Mouse (Mus musculus) heart, embryonic 12.5 days (tissue): Measurements from ENCODE around the gene Scyl2. TPM values are rescaled to one million over a fixed set of nuclear protein-coding genes. Genes with fewer than 3 reads are reported as not detected.

ENCODE experiments used
- ATAC-seq: fragments of 200-750 bp; cut with Nextera tagmentation; 2 replicates; pipeline ENCODE4 v1.8.0; 2017; ENCODE audit warnings: moderate TSS enrichment, moderate library complexity; ENCODE audit not compliant: insufficient number of reproducible peaks, low FRiP score
- H3K27ac ChIP-seq: fragments of 300-500 bp; sonication (generic); 2 replicates; pipeline ENCODE4 v1.5.1; 2016; ENCODE audit warnings: mild to moderate bottlenecking, moderate library complexity; ENCODE audit not compliant: poor library complexity, severe bottlenecking
- H3K27me3 ChIP-seq: fragments of 300-500 bp; sonication (generic); replicated peaks from 2 replicates; pipeline ENCODE4 v1.6.1; 2016; ENCODE audit warnings: mild to moderate bottlenecking, moderate library complexity
- H3K36me3 ChIP-seq: fragments of 300-500 bp; sonication (generic); 2 replicates; pipeline ENCODE4 v1.6.1; 2016; ENCODE audit warnings: mild to moderate bottlenecking, moderate library complexity
- H3K4me1 ChIP-seq: fragments of 300-500 bp; sonication (generic); replicated peaks from 2 replicates; pipeline ENCODE4 v1.6.1; 2016; ENCODE audit warnings: mild to moderate bottlenecking
- H3K4me2 ChIP-seq: fragments of 300-500 bp; sonication (generic); 2 replicates; pipeline ENCODE4 v1.6.1; 2016; ENCODE audit warnings: mild to moderate bottlenecking, moderate library complexity
- H3K4me3 ChIP-seq: fragments of 300-500 bp; sonication (generic); 2 replicates; pipeline ENCODE4 v1.5.1; 2016; ENCODE audit warnings: mild to moderate bottlenecking
- H3K9ac ChIP-seq: fragments of 300-500 bp; sonication (generic); 2 replicates; pipeline ENCODE4 v1.6.1; 2016; ENCODE audit warnings: mild to moderate bottlenecking, moderate library complexity
- H3K9me3 ChIP-seq: fragments of 300-500 bp; sonication (generic); replicated peaks from 2 replicates; pipeline ENCODE4 v1.6.1; 2016; ENCODE audit warnings: mild to moderate bottlenecking, moderate library complexity
- WGBS: fragments of 180-500 bp; shearing (Covaris S2); methylation state at CpG from one replicate; pipeline ENCODE4 v1.1.7; 2016; 5-methylcytosine and 5-hydroxymethylcytosine counted together
- polyA plus RNA-seq: library from polyadenylated mRNA; unstranded; fragments of >200 nt; fragmentation: Nextera tagmentation; extraction: Ambion mirVana; gene quantifications from 2 replicates; pipeline ENCODE4 v1.2.1, GENCODE M21; 2016

The Scyl2 gene
- polyA plus RNA-seq, 1 experiment from 2014 or later: 7.1 TPM

GRCm38 (mm10) chr10:89635018-89635417, 51.1 kb downstream of the Scyl2 start:
- WGBS: 80% methylated on average over 5 of the region's 5 CpGs
- Histone ChIP-seq H3K4me3 (no peak overlapping the region), H3K27me3 (no peaks in the 10 kb centered on the region), H3K9me3 (no peaks in the 10 kb centered on the region), H3K4me2 (no peak overlapping the region), H3K9ac (no peak overlapping the region), H3K27ac (no peak overlapping the region), H3K36me3 (peaks cover 16% of the 10 kb centered on the region), H3K4me1 (no peaks in the 10 kb centered on the region)
- ATAC-seq: no peak

GRCm38 (mm10) chr10:89633736-89634426, 52.2 kb downstream of the Scyl2 start:
- Histone ChIP-seq H3K9ac (no peak overlapping the region), H3K9me3 (no peaks in the 10 kb centered on the region), H3K4me2 (no peak overlapping the region), H3K36me3 (peaks cover 10% of the 10 kb centered on the region; the same call in 1 of the 2 replicates), H3K4me1 (no peaks in the 10 kb centered on the region), H3K4me3 (no peak overlapping the region), H3K27me3 (no peaks in the 10 kb centered on the region), H3K27ac (no peak overlapping the region)
- no peak for ATAC-seq
- WGBS: 74% methylated on average over 7 of the region's 7 CpGs

GRCm38 (mm10) chr10:89633121-89633520, 53.0 kb downstream of the Scyl2 start:
- Histone ChIP-seq H3K27me3 (no peaks in the 10 kb centered on the region), H3K36me3 (peaks cover 5% of the 10 kb centered on the region; the same call in 1 of the 2 replicates), H3K4me1 (no peaks in the 10 kb centered on the region), H3K4me2 (no peak overlapping the region), H3K9me3 (no peaks in the 10 kb centered on the region), H3K9ac (no peak overlapping the region), H3K4me3 (no peak overlapping the region), H3K27ac (no peak overlapping the region)
- 88% methylated on average over 4 of the region's 4 CpGs for WGBS
- no peak for ATAC-seq

- Histone ChIP-seq H3K4me3 (no peak overlapping the region), H3K36me3 (peaks cover 5% of the 10 kb centered on the region; the same call in 1 of the 2 replicates), H3K9me3 (no peaks in the 10 kb centered on the region), H3K4me2 (no peak overlapping the region), H3K9ac (no peak overlapping the region), H3K4me1 (no peaks in the 10 kb centered on the region), H3K27ac (no peak overlapping the region), H3K27me3 (no peaks in the 10 kb centered on the region)
- 59% methylated on average over 5 of the region's 5 CpGs for WGBS
- ATAC-seq: no peak
Observed at GRCm38 (mm10) chr10:89631831-89632230, 54.3 kb downstream of the Scyl2 start.

- Histone ChIP-seq H3K4me3 (no peak overlapping the region), H3K4me2 (no peak overlapping the region), H3K9ac (no peak overlapping the region), H3K9me3 (no peaks in the 10 kb centered on the region), H3K27ac (no peak overlapping the region), H3K36me3 (peaks cover 5% of the 10 kb centered on the region; the same call in 1 of the 2 replicates), H3K4me1 (no peaks in the 10 kb centered on the region), H3K27me3 (no peaks in the 10 kb centered on the region)
- ATAC-seq: no peak
- 91% methylated on average over 1 of the region's 1 CpGs for WGBS
Observed at GRCm38 (mm10) chr10:89630564-89630963, 55.5 kb downstream of the Scyl2 start.

GRCm38 (mm10) chr10:89630052-89630451, 56.0 kb downstream of the Scyl2 start:
- H3K4me1 ChIP-seq: no peaks in the 10 kb centered on the region
- no peaks in the 10 kb centered on the region for H3K27me3 ChIP-seq
- H3K4me3 ChIP-seq: no peak overlapping the region
- no peak for ATAC-seq
- H3K9ac ChIP-seq: no peak overlapping the region
- no peaks in the 10 kb centered on the region for H3K9me3 ChIP-seq
- 32% methylated on average over 3 of the region's 3 CpGs for WGBS
- peaks cover 5% of the 10 kb centered on the region; the same call in 1 of the 2 replicates for H3K36me3 ChIP-seq
- H3K4me2 ChIP-seq: no peak overlapping the region
- no peak overlapping the region for H3K27ac ChIP-seq

- ATAC-seq: no peak
- H3K36me3 ChIP-seq: no peaks in the 10 kb centered on the region
- H3K9ac ChIP-seq: no peak overlapping the region
- no peaks in the 10 kb centered on the region for H3K4me1 ChIP-seq
- H3K27me3 ChIP-seq: peaks cover 7% of the 10 kb centered on the region; the same call in 1 of the 2 replicates
- WGBS: 77% methylated on average over 2 of the region's 2 CpGs
- no peak overlapping the region for H3K4me2 ChIP-seq
- no peaks in the 10 kb centered on the region for H3K9me3 ChIP-seq
- H3K4me3 ChIP-seq: no peak overlapping the region
- no peak overlapping the region for H3K27ac ChIP-seq
Observed at GRCm38 (mm10) chr10:89626714-89627113, 59.4 kb downstream of the Scyl2 start.

- Histone ChIP-seq H3K27ac (no peak overlapping the region), H3K4me3 (no peak overlapping the region), H3K27me3 (peaks cover 12% of the 10 kb centered on the region; the same call in 1 of the 2 replicates), H3K4me1 (no peaks in the 10 kb centered on the region), H3K4me2 (no peak overlapping the region), H3K9ac (no peak overlapping the region), H3K36me3 (no peaks in the 10 kb centered on the region), H3K9me3 (no peaks in the 10 kb centered on the region)
- WGBS: 86% methylated on average over 2 of the region's 2 CpGs
- ATAC-seq: no peak
Observed at GRCm38 (mm10) chr10:89624196-89624595, 61.9 kb downstream of the Scyl2 start.

- 29% methylated on average over 7 of the region's 7 CpGs for WGBS
- no peaks in the 10 kb centered on the region for H3K4me1 ChIP-seq
- H3K36me3 ChIP-seq: no peaks in the 10 kb centered on the region
- H3K9me3 ChIP-seq: no peaks in the 10 kb centered on the region
- no peak within 1 kb of the TSS for H3K4me3 ChIP-seq
- no peak within 1 kb of the TSS for H3K27ac ChIP-seq
- no peak for ATAC-seq
- peaks cover 12% of the 10 kb centered on the region; the same call in 1 of the 2 replicates for H3K27me3 ChIP-seq
- H3K9ac ChIP-seq: 0 out of 2 replicates have a peak within 1 kb of the TSS, but pooled peaks have one; percentile 7
- peak within 1 kb of the TSS; percentile 16 for H3K4me2 ChIP-seq
Observed at GRCm38 (mm10) chr10:89621129-89621528, 65.0 kb downstream of the Scyl2 start, which contains the start of gene Slc17a8. TSS of gene Slc17a8 (minus strand) at chr10:89621253.

- Histone ChIP-seq H3K27me3 (no peaks in the 10 kb centered on the region), H3K9me3 (no peaks in the 10 kb centered on the region), H3K36me3 (no peaks in the 10 kb centered on the region), H3K4me1 (peaks cover 4% of the 10 kb centered on the region; the same call in 1 of the 2 replicates), H3K4me3 (no peak overlapping the region), H3K4me2 (no peak overlapping the region), H3K27ac (no peak overlapping the region), H3K9ac (no peak overlapping the region)
- WGBS: 74% methylated on average over 5 of the region's 5 CpGs
- ATAC-seq: no peak
Observed at GRCm38 (mm10) chr10:89599311-89599710, 86.8 kb downstream of the Scyl2 start.

GRCm38 (mm10) chr10:89597275-89597674, 88.8 kb downstream of the Scyl2 start:
- H3K27ac ChIP-seq: no peak overlapping the region
- no peak for ATAC-seq
- H3K4me2 ChIP-seq: no peak overlapping the region
- H3K27me3 ChIP-seq: no peaks in the 10 kb centered on the region
- H3K9me3 ChIP-seq: no peaks in the 10 kb centered on the region
- no peak overlapping the region for H3K4me3 ChIP-seq
- WGBS: 63% methylated on average over 4 of the region's 4 CpGs
- H3K9ac ChIP-seq: no peak overlapping the region
- H3K4me1 ChIP-seq: peaks cover 5% of the 10 kb centered on the region; the same call in 1 of the 2 replicates
- no peaks in the 10 kb centered on the region for H3K36me3 ChIP-seq
